Mouse (Mus musculus) layer of hippocampus, postnatal 36 days (tissue): ENCODE results near the gene Batf2. TPM values are rescaled to one million over a fixed set of nuclear protein-coding genes. Genes with fewer than 3 reads are reported as not detected.

Experiments used
- total RNA-seq, 2 experiments: library from RNA; stranded (reverse); gene quantifications; 2 replicates each; pipeline ENCODE4 v1.2.3; 2021

Gene Batf2
- total RNA-seq, 2 experiments from 2014 or later: 0.28 to 0.60 TPM

Other genes starting within 250 kb of the Batf2 start
- gene Tigd3, start 246.8 kb upstream of the Batf2 start, total RNA-seq: 1 to 10 TPM; 1.9 to 2.2 TPM
- gene Dpf2, start 228.0 kb upstream of the Batf2 start, total RNA-seq: 100 to 1,000 TPM in 1 of 2 experiments, 10 to 100 TPM in 1; 92.0 to 108 TPM
- gene Cdc42ep2, start 216.2 kb upstream of the Batf2 start, total RNA-seq: 1 to 10 TPM; 4.4 to 5.5 TPM
- gene Pola2, start 176.8 kb upstream of the Batf2 start, total RNA-seq: 1 to 10 TPM; 5.3 to 5.5 TPM
- gene Slc22a20, start 154.8 kb upstream of the Batf2 start, total RNA-seq: not detected
- gene Capn1, start 125.1 kb upstream of the Batf2 start, total RNA-seq: 10 to 100 TPM; 20.5 to 26.0 TPM
- gene Syvn1, start 94.4 kb upstream of the Batf2 start, total RNA-seq: 10 to 100 TPM; 46.4 to 52.3 TPM
- gene Mrpl49, start 83.2 kb upstream of the Batf2 start, total RNA-seq: 10 to 100 TPM; 46.8 to 47.9 TPM
- 100 to 1,000 TPM; 676 to 701 TPM for gene Fau, start 83.1 kb upstream of the Batf2 start, total RNA-seq
- gene Znhit2, start 79.8 kb upstream of the Batf2 start, total RNA-seq: 10 to 100 TPM; 33.1 to 35.2 TPM
- gene Tm7sf2, start 72.6 kb upstream of the Batf2 start, total RNA-seq: 10 to 100 TPM; 26.4 to 34.2 TPM
- gene Vps51, start 63.8 kb upstream of the Batf2 start, total RNA-seq: 10 to 100 TPM; 85.3 to 88.8 TPM
- not detected for gene Tmem262, start 61.0 kb upstream of the Batf2 start, total RNA-seq
- 1 to 10 TPM; 1.5 to 1.6 TPM for gene Gm28374, start 58.7 kb upstream of the Batf2 start, total RNA-seq
- gene Zfpl1, start 56.0 kb upstream of the Batf2 start, total RNA-seq: 10 to 100 TPM; 39.6 to 40.3 TPM
- under 1 TPM; 0.17 to 0.43 TPM for gene Cdca5, start 56.0 kb upstream of the Batf2 start, total RNA-seq
- gene AC131692.1, start 46.6 kb upstream of the Batf2 start, total RNA-seq: not detected
- under 1 TPM in 1 of 2 experiments, not detected in 1; 0.12 TPM for gene Naaladl1, start 35.2 kb upstream of the Batf2 start, total RNA-seq
- gene Sac3d1, start 22.3 kb upstream of the Batf2 start, total RNA-seq: 10 to 100 TPM; 14.7 to 14.9 TPM
- 10 to 100 TPM; 40.2 to 42.5 TPM for gene Snx15, start 12.7 kb upstream of the Batf2 start, total RNA-seq
- 10 to 100 TPM; 69.1 to 73.2 TPM for gene Arl2, start 565 bp downstream of the Batf2 start, total RNA-seq
- gene Majin, start 43.4 kb downstream of the Batf2 start, total RNA-seq: not detected
- gene Gpha2, start 85.4 kb downstream of the Batf2 start, total RNA-seq: not detected
- gene Ppp2r5b, start 94.9 kb downstream of the Batf2 start, total RNA-seq: 100 to 1,000 TPM; 135 to 137 TPM
- gene Atg2a, start 100.7 kb downstream of the Batf2 start, total RNA-seq: 10 to 100 TPM; 31.3 to 34.0 TPM
- 10 to 100 TPM; 72.8 to 82.2 TPM for gene Ehd1, start 135.7 kb downstream of the Batf2 start, total RNA-seq
- gene Cdc42bpg, start 165.5 kb downstream of the Batf2 start, total RNA-seq: 1 to 10 TPM; 4.3 to 6.9 TPM
- gene Men1, start 194.0 kb downstream of the Batf2 start, total RNA-seq: 10 to 100 TPM; 63.3 to 69.8 TPM
- 10 to 100 TPM; 74.9 to 87.7 TPM for gene Map4k2, start 200.2 kb downstream of the Batf2 start, total RNA-seq
- gene Sf1, start 222.7 kb downstream of the Batf2 start, total RNA-seq: 100 to 1,000 TPM; 188 to 222 TPM
- 10 to 100 TPM; 18.3 to 22.1 TPM for gene Pygm, start 243.4 kb downstream of the Batf2 start, total RNA-seq